Mouse (Mus musculus) brain, embryonic 14.5 days (tissue): ENCODE measurements around the gene Wrap53. TPM values are rescaled to one million over a fixed set of nuclear protein-coding genes. Genes with fewer than 3 reads are reported as not detected.
A peak's percentile ranks its signal among the peaks of the same experiment; 100 is the strongest.

Experiments
- DNase-seq: peaks from one replicate; pipeline ENCODE4 v3.0.0-alpha.2; 2011; ENCODE audit warnings: low read depth
- CTCF ChIP-seq: fragments of 200-500 bp; IDR thresholded peaks from 2 replicates; pipeline ENCODE4 v1.5.1; 2012; ENCODE audit warnings: inconsistent platforms, mild to moderate bottlenecking, moderate library complexity, borderline replicate concordance; ENCODE audit not compliant: insufficient read depth, insufficient read length; ENCODE audit errors: extremely low read depth
- POLR2A ChIP-seq: fragments of 200-500 bp; IDR thresholded peaks from 2 replicates; pipeline ENCODE4 v1.6.1; 2012; ENCODE audit warnings: mild to moderate bottlenecking, inconsistent platforms, borderline replicate concordance; ENCODE audit not compliant: poor library complexity, insufficient read depth, insufficient read length, severe bottlenecking; ENCODE audit errors: extremely low read depth
- polyA plus RNA-seq: library from polyadenylated mRNA; depleted of rRNA; stranded (reverse); fragments of >200 nt; gene quantifications from 2 replicates; pipeline ENCODE4 v1.2.3, GENCODE M21; 2012

Gene Wrap53
- polyA plus RNA-seq, 1 experiment, result 20.9 TPM

- peak; percentile 89 for DNase-seq
- TF ChIP-seq POLR2A (no peak), CTCF (no peak)
These were observed 12.0 kb upstream of the Wrap53 start for GRCm38 (mm10) chr11:69591899-69592637.

DNA sequence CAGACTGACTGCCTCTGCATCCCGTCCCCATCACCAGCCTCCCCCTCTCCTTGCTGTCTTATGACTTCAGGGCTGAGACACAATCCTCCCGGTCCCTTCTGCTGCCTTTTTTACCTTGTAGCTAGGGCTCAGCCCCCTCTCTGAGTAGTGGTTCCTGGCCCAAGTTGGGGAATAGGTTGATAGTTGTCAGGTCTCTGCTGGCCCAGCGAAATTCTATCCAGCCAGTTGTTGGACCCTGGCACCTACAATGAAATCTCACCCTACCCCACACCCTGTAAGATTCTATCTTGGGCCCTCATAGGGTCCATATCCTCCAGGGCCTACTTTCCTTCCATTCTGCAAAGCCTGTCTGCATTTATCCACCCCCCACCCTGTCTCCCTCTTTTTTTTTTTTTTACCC, 11.4 kb upstream of the Wrap53 start:
- TF ChIP-seq POLR2A (no peak), CTCF (no peak)
- DNase-seq, result no peak

GRCm38 (mm10) chr11:69590622-69591021, 10.6 kb upstream of the Wrap53 start:
- no peak for DNase-seq

DNA sequence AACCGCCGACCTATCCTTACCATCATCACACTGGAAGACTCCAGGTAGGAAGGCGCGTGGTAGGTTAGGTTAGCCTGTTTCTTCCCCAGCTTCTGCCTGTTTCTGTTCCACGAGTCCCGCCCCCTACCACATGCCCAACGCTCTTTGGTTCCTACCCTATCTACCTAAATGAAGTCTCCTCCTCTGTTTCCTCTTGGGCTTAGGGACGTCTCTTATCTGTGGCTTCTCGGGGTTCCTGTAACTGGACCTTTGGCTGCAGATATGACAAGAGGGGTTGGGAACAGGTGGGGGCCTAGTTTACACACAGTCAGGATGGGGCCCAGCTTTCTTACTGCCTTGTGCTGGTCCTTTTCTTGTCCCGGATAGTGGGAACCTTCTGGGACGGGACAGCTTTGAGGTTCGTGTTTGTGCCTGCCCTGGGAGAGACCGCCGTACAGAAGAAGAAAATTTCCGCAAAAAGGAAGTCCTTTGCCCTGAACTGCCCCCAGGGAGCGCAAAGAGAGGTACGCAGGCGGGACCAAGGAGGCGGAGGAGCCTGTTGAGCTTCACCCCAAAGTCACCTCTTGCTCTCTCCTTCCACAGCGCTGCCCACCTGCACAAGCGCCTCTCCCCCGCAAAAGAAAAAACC, 9.3 kb upstream of the Wrap53 start:
- no peak for DNase-seq
- TF ChIP-seq POLR2A (no peak), CTCF (no peak)

More at GRCm38 (mm10) chr11:69590622-69591021, 10.6 kb upstream of the Wrap53 start:
- TF ChIP-seq CTCF, result no peak
- no peak for TF ChIP-seq POLR2A

DNA sequence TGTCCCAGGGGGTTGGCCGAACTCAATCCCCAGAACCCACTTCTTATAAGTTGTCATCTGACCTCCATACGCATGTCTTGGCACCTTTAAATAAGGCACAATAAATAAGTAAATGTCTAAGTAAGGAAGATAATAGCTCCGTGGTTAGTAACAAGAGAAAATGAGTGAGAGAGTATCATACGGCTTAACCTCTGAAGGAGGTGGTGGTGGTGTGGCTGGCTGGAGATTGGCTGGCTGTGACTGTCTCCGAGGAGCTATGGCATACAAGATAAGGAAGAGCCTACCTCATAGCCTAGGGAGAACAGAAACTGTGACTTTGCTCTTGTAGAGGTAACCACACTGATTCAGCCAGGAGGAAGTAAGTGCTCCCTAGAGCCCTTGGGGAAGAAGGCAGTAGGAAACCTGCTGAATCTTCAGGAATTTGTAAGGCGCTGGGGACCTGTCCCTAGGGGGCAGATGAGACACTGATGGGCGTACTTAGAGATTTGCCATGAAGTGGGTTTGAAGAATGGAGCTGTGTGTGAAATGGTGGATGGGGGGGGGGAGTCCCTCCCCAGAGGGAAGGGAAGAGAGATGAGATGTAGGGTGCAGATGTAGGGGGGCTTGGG, 5.8 kb upstream of the Wrap53 start:
- TF ChIP-seq POLR2A (no peak), CTCF (no peak)
- no peak for DNase-seq

DNA sequence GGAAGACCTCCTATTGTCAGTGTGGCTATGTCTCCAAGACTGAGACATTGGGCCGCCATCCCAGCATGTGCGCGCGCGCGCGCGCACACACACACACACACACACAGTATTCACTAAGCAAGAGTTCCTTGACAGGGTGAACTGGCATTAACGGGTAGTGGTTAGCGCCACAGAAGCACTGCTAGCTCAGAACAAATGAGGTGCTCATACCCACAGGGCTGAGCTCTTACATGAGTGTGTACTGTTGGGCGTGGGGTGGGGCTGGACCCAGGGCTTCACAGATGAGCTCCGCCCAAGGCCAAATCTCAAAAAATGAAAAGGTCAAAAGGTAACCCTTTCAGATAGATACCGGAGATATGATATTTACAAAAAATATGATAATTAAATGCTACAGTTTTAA, 4.9 kb upstream of the Wrap53 start:
- no peak for TF ChIP-seq POLR2A
- TF ChIP-seq CTCF, result no peak
- DNase-seq, result no peak

DNA sequence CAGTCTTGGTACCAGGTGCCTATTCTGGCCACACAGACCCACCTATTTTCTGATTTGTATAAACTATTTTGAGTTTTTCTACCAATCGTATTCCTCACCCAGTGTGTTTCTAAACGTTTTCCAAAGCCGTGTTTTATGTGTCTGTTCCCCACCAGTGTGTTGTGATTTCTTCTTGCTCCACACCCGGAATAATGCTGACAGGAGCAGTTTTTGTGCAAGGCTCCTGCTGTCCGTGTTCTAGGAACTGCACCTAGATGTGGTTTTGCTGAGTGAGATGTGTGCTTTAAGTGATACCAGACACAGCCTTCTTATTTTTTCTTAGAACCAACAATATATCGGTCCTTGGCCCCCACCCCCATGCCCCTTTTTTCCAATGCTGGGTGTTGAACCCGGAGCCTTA, 4.0 kb upstream of the Wrap53 start:
- TF ChIP-seq POLR2A (no peak), CTCF (no peak)
- DNase-seq, result no peak

DNA sequence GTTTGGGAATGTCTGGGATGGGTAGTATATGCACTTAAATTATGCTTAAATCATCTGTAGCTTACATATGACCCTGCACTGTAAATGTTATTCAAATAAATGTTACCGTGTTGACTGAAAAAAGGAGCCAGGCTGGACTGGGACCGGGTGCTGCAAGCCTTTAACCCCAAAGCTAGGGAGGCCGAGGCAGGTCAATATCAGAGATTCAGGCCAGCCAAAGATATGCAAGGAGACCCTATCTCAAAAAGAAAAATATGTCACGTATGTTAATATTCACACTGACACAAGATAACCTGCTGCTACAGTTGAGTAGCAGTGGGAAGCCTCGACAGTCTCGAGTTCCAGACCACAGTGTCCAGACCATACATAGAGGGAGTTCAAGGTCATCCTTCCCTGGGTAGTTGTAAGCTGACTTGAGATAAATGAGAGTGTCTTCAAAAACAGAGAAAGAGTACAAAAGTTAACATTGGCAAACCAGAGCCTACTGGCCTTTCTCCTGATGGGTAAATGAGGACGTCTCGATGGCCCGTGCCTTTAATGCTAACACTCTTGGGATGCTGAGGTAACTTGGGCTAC, 2.3 kb upstream of the Wrap53 start:
- TF ChIP-seq CTCF (no peak), POLR2A (no peak)
- no peak for DNase-seq

GRCm38 (mm10) chr11:69581814-69582213, 1.8 kb upstream of the Wrap53 start:
- peak; percentile 42 for DNase-seq
- TF ChIP-seq POLR2A, result no peak
- TF ChIP-seq CTCF, result no peak

GRCm38 (mm10) chr11:69581147-69581688, 1.2 kb upstream of the Wrap53 start:
- DNase-seq, result peak; percentile 99
- peak; percentile 57; the same call in 1 of the 2 replicates for TF ChIP-seq POLR2A
- TF ChIP-seq CTCF, result no peak

- DNase-seq, result no peak
- TF ChIP-seq CTCF, result no peak
- no peak; the same call in 1 of the 2 replicates for TF ChIP-seq POLR2A
These were observed 604 bp upstream of the Wrap53 start for GRCm38 (mm10) chr11:69580572-69581146.
